Mouse (Mus musculus): ENCODE results near the gene Ccdc170.
A peak's percentile ranks its signal among the peaks of the same experiment; 100 is the strongest.
"Not testable (repeated sequence)": the region's sequence is repeated elsewhere in the genome, so short reads cannot be mapped to it uniquely, and the experiment has no call there.

The Ccdc170 gene

GRCm38 (mm10) chr10:4482355-4482754 is at the start of gene Ccdc170:
TSS of gene Ccdc170 (plus strand) at chr10:4482502.
- no peak for DNase-seq

DNA sequence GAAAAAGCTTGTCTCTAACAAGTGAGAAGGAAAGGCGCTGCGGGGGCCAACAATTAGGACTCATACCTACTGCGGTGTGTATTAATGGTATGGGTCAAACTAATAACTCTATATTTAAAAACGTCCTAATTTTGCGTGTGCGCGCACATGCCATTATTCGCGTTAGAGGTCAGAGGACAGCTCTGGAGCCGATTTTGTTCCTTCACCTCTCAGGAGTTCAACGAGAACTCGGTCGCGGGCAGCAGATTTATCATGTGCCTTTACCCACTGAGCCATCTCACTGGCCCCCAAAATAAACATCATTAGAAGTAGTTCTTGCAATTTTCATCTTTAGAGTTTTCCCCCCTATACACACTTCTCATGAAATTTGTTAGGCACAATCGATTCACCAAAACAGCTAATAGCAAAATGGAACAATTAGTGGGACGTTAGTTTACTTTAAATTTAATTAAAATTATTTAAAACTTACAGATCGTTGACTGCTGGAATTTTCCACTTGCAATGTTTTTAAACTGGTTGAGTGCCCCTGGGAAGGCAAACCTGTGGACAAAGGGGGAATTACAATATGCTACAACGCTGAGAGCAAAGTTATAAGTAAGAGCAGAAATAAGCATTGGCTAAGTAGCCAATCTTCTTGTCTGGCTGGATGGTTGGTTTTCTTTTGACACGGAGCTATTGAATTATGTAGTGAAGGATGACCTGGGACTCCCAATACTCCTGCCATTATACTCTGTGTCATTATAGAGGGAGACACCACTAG is 49.1 kb upstream of the Ccdc170 start:
- DNase-seq: no peak

DNA sequence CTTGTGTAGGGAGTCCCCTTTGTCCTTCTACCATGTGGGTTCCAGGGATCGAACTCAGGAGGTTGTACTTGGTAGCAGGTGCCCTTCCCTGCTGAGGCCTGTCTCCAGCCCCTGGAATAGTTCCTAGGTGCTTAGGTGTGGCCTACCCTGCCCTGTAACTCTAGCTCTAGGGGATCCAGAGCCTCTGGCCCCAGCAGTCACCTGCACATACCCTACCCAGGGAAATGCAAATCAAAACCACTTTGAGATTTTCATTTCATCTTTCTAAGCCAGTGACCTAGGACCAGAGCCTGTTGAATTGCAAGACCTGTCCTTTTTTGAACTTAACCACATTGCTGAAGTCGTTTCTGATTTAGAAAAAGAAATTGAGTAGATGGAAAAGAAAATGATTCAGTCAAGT is 48.4 kb upstream of the Ccdc170 start:
- not testable (repeated sequence) for DNase-seq

DNA sequence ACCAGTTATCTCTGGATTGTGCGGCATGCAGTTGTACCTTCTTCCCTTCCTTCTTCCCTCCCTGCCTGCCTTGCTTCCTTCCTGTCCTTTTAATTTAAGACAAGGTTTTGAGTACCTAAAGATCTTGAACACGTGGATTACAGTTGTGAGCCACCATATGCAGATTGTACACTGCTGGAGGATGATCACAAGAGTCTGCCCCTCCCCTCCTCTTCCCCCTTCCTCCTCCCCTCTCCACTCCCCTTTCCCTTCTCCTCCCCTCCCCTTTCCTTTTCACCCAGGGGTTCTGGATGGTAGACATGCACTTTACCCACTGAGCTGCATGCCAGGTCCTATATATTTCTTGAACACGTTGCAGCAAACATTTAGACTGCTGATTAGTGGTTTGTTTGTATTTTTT is 46.9 kb upstream of the Ccdc170 start:
- no peak for DNase-seq

DNA sequence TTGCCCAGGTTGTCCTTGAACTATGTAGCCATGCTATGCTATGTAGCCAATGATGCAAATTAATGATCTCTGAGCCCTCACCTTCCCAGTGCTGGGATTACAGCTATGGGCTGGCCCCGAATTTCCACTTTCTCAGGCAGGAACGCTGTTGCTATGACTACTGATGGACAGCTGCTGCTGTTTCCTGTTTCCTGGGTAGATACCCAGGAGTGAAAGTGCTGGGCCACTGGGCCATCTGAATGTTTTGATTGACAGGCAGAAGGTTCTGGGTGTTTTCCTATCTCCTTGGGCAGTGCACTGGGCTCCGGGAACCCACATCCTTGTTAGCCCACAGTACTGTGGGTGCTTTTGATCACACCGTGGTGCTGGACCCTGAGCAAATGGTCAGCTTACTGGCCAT is 25.9 kb upstream of the Ccdc170 start:
- no peak for DNase-seq

- DNase-seq: no peak
Measured at GRCm38 (mm10) chr10:4460201-4460600, 22.1 kb upstream of the Ccdc170 start.

- DNase-seq: no peak
Measured at GRCm38 (mm10) chr10:4465799-4466198, 16.5 kb upstream of the Ccdc170 start.

DNA sequence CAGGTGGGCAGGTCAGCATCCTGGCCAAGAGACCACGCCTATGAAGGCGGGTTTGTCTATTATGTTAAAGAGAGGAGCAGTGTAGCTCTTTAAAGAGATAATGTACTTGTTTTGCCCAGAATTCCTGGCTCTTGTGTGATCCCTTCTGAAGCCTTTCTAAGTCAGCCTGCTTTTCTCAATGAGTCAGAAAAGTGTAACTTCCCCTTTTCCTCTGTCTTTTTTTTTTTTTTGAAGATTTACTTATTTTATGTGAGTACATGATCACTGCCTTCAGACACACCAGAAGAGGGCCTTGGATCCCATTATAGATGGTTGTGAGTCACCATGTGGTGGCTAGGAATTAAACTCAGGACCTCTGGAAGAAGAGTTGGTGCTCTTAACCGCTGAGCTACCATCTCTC is 12.9 kb upstream of the Ccdc170 start:
- DNase-seq: no peak

GRCm38 (mm10) chr10:4473591-4473993 is 8.7 kb upstream of the Ccdc170 start:
- DNase-seq: no peak

DNA sequence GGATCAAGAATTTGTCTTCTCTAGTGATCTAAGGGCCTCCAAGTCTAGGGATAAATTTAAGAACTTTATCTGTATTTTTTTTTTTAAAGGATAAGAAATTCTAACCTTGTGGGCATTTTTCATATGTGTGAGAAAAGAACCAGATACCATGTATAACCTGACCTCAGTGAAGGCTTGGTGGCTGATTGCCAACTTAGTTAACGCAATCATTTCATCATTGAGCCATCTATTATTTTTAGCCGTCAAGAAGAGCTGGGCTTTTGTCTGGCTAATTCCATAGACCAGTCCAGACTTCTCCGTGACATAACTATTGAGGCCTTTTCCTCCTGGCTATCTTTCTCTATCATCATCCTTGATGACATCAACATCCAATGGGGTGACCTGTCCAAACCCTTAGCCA is 6.9 kb upstream of the Ccdc170 start:
- no peak for DNase-seq

DNA sequence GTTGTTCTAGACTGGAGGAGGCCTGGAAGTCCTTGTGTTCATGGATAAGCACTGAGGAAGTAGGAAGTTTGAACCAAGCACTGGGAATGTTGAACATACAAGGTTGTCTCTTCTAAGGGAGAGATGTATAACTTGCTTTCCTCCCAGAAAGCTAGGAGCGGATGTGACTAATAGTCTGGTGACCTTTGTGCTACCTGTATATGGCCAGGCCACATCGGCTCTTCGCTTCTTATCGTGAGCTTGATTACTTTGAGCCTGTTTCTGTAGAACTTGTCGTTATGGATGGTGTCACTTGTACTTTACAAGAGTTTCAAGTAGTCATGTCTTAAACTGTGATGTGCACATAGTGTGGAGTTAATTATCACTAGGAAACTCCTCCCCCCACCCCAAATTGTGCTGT is 5.7 kb upstream of the Ccdc170 start:
- no peak for DNase-seq

GRCm38 (mm10) chr10:4480929-4481328 is 1.4 kb upstream of the Ccdc170 start:
- no peak for DNase-seq

- DNase-seq: no peak
Measured at GRCm38 (mm10) chr10:4481695-4482094, 607 bp upstream of the Ccdc170 start.

DNA sequence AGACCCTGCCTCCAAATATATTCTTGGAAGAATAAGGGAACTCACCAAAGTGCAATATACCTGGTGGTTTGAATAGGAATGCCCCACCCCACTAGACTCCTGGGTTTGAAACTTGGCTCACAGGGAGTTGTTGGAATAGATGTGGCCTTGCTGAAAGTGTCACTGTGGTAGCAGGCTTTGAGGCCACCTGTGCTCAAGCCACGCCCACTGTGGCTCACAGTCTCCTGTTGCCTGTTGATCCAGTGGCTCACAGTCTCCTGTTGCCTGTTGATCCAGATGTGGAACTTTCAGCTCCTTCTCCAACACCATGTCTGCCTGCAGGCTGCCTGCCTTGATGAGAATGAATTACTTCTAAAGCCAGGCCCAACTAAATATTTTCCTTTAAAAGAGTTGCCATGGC is 1.5 kb downstream of the Ccdc170 start:
- no peak for DNase-seq

DNA sequence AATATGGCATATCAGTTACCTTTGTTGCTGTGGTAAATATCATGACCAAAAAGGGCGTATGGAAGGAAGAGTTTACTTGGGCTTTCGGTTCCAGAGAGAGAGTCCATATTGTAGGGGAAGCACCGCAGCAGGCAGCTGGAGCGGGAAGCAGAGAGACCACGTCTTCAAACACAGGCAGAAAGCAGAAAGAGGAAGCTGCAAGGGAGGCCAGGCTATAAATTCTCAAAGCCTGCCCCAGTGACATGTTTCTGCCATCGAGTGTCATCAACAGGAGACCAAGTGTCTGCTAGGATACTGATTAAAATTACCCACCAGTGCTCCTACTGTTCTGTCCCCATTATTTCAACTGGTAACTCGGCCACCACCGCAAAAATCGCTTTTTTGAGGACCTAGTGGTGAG is 2.7 kb downstream of the Ccdc170 start:
- DNase-seq: no peak

GRCm38 (mm10) chr10:4489865-4490264 is 7.6 kb downstream of the Ccdc170 start:
- DNase-seq: no peak

GRCm38 (mm10) chr10:4491281-4491680 is 9.0 kb downstream of the Ccdc170 start:
- no peak for DNase-seq

DNA sequence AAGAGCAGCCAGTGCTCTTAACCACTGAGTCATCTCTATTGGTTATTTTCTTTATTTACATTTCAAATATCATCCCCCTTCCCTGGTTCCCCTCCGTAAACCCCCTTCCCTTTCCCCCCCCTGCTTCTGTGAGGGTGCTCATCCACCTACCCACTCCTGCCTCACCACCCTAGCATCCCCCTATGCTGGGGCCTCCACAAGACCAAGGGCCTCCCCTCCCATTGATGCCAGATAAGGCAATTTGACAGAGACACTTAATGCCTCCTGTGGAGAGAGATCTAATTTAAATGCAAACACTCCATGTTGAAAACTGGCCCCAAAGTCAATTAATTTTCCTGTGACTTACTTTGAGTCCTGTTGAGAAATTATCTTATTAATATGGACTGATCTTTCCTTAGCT is 9.7 kb downstream of the Ccdc170 start:
- no peak for DNase-seq

GRCm38 (mm10) chr10:4492909-4493308 is 10.6 kb downstream of the Ccdc170 start:
- no peak for DNase-seq

GRCm38 (mm10) chr10:4503251-4503650 is 20.9 kb downstream of the Ccdc170 start:
- no peak for DNase-seq

DNA sequence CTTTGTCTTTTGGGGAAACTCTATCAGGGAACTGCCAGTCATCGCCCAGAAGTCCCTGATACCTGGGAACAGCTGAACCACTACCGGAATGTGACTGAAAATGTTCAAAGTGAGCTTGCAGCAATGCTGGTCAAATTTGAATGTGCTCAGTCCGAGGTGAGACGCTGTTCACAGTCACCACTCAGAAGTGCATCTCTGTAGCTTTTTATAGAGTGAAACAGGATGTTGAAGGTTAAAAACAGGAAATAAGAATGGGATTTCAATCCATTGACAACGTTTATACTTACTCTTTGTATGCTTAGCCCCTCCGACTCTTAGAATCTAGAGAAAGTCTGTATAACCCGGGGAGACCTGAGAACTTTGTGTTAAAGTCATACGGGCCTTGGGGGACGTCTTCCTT is 30.4 kb downstream of the Ccdc170 start:
- DNase-seq: no peak

DNA sequence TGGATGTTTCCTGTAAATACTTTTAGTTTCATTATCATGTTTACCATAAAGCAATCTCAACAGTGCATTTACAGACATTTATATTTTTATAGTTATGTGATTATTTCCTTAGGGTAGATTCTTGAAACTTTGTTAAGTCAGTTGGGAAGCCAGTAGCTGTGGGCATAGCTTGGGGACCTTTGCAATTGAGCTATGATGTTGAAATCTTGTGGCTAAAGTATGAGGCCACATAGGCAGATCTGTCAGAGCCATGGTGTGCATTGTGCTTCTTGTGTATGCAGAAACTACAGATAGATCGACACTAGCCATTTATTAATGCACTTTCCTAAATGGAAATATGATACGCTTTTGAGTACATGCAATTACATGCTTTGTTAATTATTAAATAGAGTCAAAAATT is 35.3 kb downstream of the Ccdc170 start:
- no peak for DNase-seq

DNA sequence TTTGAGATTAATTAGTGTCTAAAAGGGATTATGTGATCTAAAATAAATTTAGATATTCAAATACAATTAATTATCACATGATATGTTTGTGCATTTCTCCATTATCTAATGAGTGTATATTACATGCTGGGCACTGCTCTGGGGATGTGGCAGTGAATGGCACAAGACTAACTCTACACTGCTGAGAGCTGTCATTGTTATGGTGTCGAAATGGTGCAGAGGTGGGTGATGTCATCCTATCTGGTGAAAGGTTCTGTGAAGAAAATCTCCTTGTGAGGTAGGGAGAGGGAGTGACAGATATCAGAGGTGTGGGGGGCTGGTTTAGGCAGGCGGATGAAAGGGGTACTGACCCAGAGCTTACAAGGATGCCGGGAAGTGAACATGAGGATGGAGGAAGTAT is 37.3 kb downstream of the Ccdc170 start:
- no peak for DNase-seq

- peak; percentile 1 for DNase-seq
Measured at GRCm38 (mm10) chr10:4520394-4521102, 38.2 kb downstream of the Ccdc170 start.

DNA sequence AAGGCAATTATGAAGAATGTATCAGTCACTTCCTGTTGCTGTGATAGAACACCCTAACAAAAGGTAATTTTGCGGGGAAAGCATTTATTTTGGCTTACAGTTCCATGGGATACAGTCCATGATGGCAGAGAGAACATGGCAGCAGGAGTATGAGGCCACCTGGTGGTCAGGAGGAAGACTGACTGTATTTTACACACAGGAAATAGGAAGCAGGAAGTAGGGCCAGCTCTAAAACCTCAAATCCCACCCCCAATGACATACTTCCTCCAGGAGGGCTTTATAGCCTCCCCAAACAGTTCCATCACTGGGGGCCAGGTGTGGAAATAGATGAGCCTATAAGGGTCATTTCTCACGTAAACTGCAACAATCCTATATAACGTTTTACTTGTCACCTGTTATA is 39.8 kb downstream of the Ccdc170 start:
- DNase-seq: no peak

Measured in right cerebral cortex, adult 18-20 months (tissue).